Mouse (Mus musculus) lung, adult 2 months (tissue): ENCODE results near the gene Eno2. TPM values are rescaled to one million over a fixed set of nuclear protein-coding genes. Genes with fewer than 3 reads are reported as not detected.

Experiments used
- DNase-seq: peaks from one replicate; pipeline ENCODE4 v3.0.0; 2022
- H3K4me1 ChIP-seq: fragments of 200-500 bp; 2 replicates; pipeline ENCODE4 v1.6.1; 2011; ENCODE audit warnings: low read length; ENCODE audit not compliant: control insufficient read depth, insufficient read depth
- H3K4me3 ChIP-seq: fragments of 200-500 bp; replicated peaks from 2 replicates; pipeline ENCODE3; 2011; ENCODE audit warnings: low read depth, mild to moderate bottlenecking, control low read depth, low read length; ENCODE audit errors: extremely low read depth
- CTCF ChIP-seq: fragments of 200-500 bp; IDR thresholded peaks from 2 replicates; pipeline ENCODE4 v1.5.1; 2011; ENCODE audit warnings: mild to moderate bottlenecking, low read length, control low read depth; ENCODE audit not compliant: insufficient read depth
- POLR2A ChIP-seq: fragments of 200-500 bp; IDR thresholded peaks from 2 replicates; pipeline ENCODE4 v1.6.1; 2011; ENCODE audit warnings: low read depth, mild to moderate bottlenecking, control low read depth, low read length, borderline replicate concordance; ENCODE audit errors: extremely low read depth
- WGBS: fragments of 180-500 bp; shearing (Covaris S2); methylation state at CpG from one replicate; pipeline ENCODE4 v1.1.7; 2018; 5-methylcytosine and 5-hydroxymethylcytosine counted together
- polyA plus RNA-seq: library from polyadenylated mRNA; depleted of rRNA; stranded (reverse); fragments of >200 nt; gene quantifications from 2 replicates; pipeline ENCODE4 v1.2.3, GENCODE M21; 2012

The Eno2 gene
- polyA plus RNA-seq, 1 experiment: 3.3 TPM

GRCm38 (mm10) chr6:124755831-124756595 is 13.5 kb downstream of the Eno2 start, which contains the start of the genes Gm45234 and Atn1:
TSS of gene Gm45234 (minus strand) at chr6:124756021.
TSS of gene Atn1 (minus strand) at chr6:124756524.
- H3K4me3 ChIP-seq: peak within 1 kb of the TSS; percentile 50
- peak; percentile 72 for DNase-seq
- peaks cover 12% of the 10 kb centered on the region; the same call in 1 of the 2 replicates for H3K4me1 ChIP-seq
- TF ChIP-seq POLR2A: no peak
- no peak for TF ChIP-seq CTCF
- 1% methylated on average over 91 of the region's 100 CpGs for WGBS

DNA sequence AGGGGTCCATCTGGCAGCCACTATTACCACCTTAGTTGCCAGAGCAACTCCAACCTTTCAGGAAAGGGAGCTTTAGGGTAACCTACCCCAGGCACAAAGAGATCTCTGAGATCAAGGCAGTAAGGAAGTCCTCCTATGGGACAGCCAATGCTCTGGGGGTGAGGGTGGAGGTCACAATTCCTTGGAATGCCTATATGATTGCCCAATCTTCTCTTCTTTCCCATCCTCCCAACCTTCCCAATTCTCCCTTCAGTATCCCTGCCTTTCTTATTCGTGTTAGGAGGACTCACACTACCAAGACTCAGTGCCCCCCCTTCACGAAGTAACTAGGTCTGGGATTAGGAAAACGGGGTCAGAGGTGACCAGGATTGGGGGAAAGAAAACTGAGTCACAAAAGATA is 14.2 kb downstream of the Eno2 start:
- no peak for TF ChIP-seq CTCF
- no peak for TF ChIP-seq POLR2A
- DNase-seq: no peak
- 11% methylated on average over 3 of the region's 3 CpGs for WGBS
- H3K4me1 ChIP-seq: peaks cover 12% of the 10 kb centered on the region; the same call in 1 of the 2 replicates
- H3K4me3 ChIP-seq: peak overlapping the region; percentile 50

GRCm38 (mm10) chr6:124753861-124754260 is 15.6 kb downstream of the Eno2 start:
- 62% methylated on average over 2 of the region's 2 CpGs for WGBS
- TF ChIP-seq CTCF (no peak), POLR2A (no peak)
- no peak overlapping the region for H3K4me3 ChIP-seq
- H3K4me1 ChIP-seq: peaks cover 12% of the 10 kb centered on the region; the same call in 1 of the 2 replicates
- no peak for DNase-seq

DNA sequence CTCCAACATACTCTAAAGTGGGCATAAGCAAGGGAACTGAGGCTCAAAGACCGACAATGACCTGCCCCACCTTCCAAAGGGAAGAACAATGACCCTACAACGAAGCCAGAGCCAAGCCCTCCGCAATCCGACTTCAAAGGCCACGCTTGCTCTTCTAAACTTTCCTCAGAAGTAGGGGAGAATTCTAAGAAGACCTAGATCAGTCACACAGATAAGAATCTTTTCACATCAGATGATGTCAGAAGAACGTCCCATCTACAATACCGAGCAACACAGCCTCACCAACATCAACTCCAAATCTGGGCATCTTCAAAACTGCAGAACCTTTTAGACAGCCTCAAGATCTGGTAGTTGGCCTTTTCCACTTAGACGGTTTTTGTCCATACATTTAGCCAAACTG is 19.1 kb downstream of the Eno2 start:
- DNase-seq: no peak
- Histone ChIP-seq H3K4me3 (no peak overlapping the region), H3K4me1 (peaks cover 10% of the 10 kb centered on the region)
- 52% methylated on average over 8 of the region's 8 CpGs for WGBS
- no peak for TF ChIP-seq CTCF
- no peak for TF ChIP-seq POLR2A

DNA sequence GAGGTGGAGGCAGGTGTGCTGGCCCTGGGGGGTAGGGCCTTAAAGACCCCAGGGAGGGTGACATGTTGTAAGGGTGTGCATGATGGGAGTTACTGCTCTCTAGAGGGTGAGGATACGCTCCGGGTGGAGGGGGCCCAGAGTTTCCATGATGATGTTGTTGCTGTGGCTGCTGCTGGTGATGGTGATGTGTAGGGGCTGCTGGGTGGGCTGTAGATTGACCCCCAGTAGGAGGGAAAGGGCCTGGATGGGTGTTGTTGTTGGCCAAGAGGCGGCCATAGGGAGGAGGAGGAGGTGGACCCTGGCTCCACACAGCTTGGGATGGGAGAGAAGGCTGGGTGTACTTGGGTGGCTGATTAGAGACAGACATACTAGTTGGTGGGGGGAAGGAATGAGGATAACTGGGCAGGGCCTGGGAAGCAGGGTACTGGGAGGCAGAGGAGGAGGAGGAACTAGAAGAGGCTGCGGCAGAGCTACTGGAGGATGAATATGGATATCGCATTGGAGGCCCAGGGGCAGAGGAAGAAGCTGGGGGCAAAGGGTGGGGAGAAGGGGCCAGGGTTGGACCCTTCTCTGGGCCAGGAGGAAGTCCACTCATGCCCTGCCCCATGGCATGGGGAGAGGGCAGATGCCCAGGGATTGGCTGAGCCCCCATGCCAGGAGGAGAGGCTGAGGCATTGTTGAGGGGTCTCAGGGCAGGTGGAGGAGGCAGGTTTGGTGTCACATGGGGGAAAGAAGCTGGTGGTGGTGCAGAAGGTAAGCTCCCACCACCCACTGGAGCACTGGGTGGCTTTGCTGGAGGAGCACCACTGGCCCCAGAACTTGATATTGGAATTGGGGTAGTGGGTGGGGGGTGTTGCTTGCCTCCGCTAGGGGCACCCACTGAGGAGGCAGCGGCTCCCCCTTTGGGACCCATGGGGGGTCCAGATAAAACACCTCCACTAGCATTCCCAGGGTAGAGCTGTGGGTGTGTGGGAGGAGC is 22.5 kb downstream of the Eno2 start:
- TF ChIP-seq CTCF (no peak), POLR2A (no peak)
- DNase-seq: no peak
- H3K4me1 ChIP-seq: peaks cover 6% of the 10 kb centered on the region; the same call in 1 of the 2 replicates
- 88% methylated on average over 7 of the region's 7 CpGs for WGBS
- no peak overlapping the region for H3K4me3 ChIP-seq

- H3K4me3 ChIP-seq: peak overlapping the region; percentile 70
- TF ChIP-seq CTCF: no peak
- 0 out of 2 replicates have a peak, but pooled peaks have one; percentile 7 for TF ChIP-seq POLR2A
These were observed 23.2 kb downstream of the Eno2 start for GRCm38 (mm10) chr6:124746296-124746605.

DNA sequence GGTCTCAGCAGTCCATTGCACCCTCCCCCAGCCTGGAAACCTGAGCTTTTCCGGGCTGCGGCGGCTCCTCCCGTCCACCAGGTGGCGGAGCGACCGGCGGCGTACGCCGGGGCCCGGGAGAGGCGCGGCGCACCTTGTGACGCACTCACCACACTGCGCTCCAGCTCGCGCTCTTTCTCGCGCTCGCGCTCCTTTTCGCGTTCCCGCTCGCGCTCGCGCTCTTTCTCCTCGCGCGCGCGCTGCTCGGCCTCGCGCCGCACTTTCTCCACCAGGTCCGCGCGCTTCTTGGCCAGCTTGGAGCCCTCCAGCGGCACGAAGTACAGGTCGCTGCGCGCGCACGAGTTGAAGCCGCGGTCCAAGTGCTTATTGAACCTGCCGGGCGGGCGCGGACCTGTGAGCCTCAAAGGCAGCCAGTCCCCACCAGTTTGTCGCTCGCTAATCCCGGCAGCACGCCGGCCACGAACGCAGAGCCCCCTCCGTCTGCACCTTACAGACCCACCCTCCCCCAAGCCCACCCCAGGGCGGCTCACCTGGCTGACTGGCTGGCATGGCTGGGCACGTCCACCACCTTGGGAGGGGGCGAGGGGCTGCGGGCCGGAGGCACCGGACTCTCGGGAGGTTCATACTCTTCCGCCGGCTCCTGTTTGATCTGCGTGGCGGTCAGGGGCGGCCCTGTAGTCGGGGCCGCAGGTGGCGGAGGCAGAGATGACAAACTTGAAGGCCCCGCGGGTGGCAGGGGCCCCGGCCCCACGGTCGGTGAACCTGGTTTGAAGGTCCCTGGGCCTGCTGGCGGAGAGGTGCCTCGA is 23.8 kb downstream of the Eno2 start:
- 7% methylated on average over 79 of the region's 85 CpGs for WGBS
- H3K4me3 ChIP-seq: peak overlapping the region; percentile 70
- peaks cover 8% of the 10 kb centered on the region for H3K4me1 ChIP-seq
- TF ChIP-seq CTCF: peak; percentile 55
- TF ChIP-seq POLR2A: peak; percentile 50; the same call in 1 of the 2 replicates
- peak; percentile 92 for DNase-seq

More at GRCm38 (mm10) chr6:124746296-124746605, 23.2 kb downstream of the Eno2 start:
- WGBS: 36% methylated on average over 8 of the region's 8 CpGs
- DNase-seq: no peak
- peaks cover 8% of the 10 kb centered on the region for H3K4me1 ChIP-seq

- H3K4me1 ChIP-seq: peaks cover 9% of the 10 kb centered on the region
- 71% methylated on average over 26 of the region's 26 CpGs for WGBS
- no peak for TF ChIP-seq POLR2A
- TF ChIP-seq CTCF: no peak
- H3K4me3 ChIP-seq: peak overlapping the region; percentile 27
- no peak for DNase-seq
These were observed 24.6 kb downstream of the Eno2 start for GRCm38 (mm10) chr6:124744755-124745321.
